Mouse (Mus musculus): Measurements from ENCODE around the gene Afmid. TPM values are rescaled to one million over a fixed set of nuclear protein-coding genes. Genes with fewer than 3 reads are reported as not detected.

The Afmid gene
- total and polyA plus RNA-seq, 3 experiments, result 2.5 to 11.8 (median 3.2) TPM

- Histone ChIP-seq H3K4me3 (no peak overlapping the region), H3K27ac (no peak overlapping the region), H3K27me3 (ENCODE audit: control insufficient read depth, insufficient read depth, low read length) (no peaks in the 10 kb centered on the region), H3K79me2 (replicated peaks; ENCODE audit: control insufficient read depth, insufficient read depth, low read length) (no peaks in the 10 kb centered on the region), H3K36me3 (ENCODE audit: control insufficient read depth, insufficient read depth, low read length) (no peaks in the 10 kb centered on the region), H3K9ac (ENCODE audit: low read depth, low read length) (no peak overlapping the region), H3K4me1 (ENCODE audit: control insufficient read depth, insufficient read depth, low read length) (no peaks in the 10 kb centered on the region; the same call in 1 of the 2 replicates)
- TF ChIP-seq CTCF (IDR thresholded peaks at IDR 0.05) (no peak), POLR2A (IDR thresholded peaks at IDR 0.05; ENCODE audit: insufficient read depth, low read depth, low read length) (no peak), EP300 (IDR thresholded peaks at IDR 0.05; ENCODE audit: insufficient read depth, low read depth, low read length) (no peak)
- intact Hi-C loops (cut with DNase I), result loop anchor here (1.0 kb wide), 1 partner anchor 33 kb away; no protein-coding TSS in a partner anchor
- 58% methylated on average over 23 of the region's 23 CpGs for WGBS
- DNase-seq, result peak in 1 of 2 experiments; percentile 27
Measured at GRCm38 (mm10) chr11:117790703-117791440, 34.9 kb upstream of the Afmid start.

- intact Hi-C loops (cut with DNase I), result no loop called here
- Histone ChIP-seq H3K9ac (ENCODE audit: low read depth, low read length) (no peak overlapping the region), H3K27ac (no peak overlapping the region), H3K4me1 (ENCODE audit: control insufficient read depth, insufficient read depth, low read length) (no peaks in the 10 kb centered on the region; the same call in 1 of the 2 replicates), H3K36me3 (ENCODE audit: control insufficient read depth, insufficient read depth, low read length) (no peaks in the 10 kb centered on the region), H3K4me3 (no peak overlapping the region), H3K27me3 (ENCODE audit: control insufficient read depth, insufficient read depth, low read length) (no peaks in the 10 kb centered on the region), H3K79me2 (replicated peaks; ENCODE audit: control insufficient read depth, insufficient read depth, low read length) (no peaks in the 10 kb centered on the region)
- DNase-seq, result no peak
- no peak for TF ChIP-seq CTCF (IDR thresholded peaks at IDR 0.05)
- no peak for TF ChIP-seq EP300 (IDR thresholded peaks at IDR 0.05; ENCODE audit: insufficient read depth, low read depth, low read length)
- TF ChIP-seq POLR2A (IDR thresholded peaks at IDR 0.05; ENCODE audit: insufficient read depth, low read depth, low read length), result no peak
- 92% methylated on average over 9 of the region's 9 CpGs for WGBS
Measured at GRCm38 (mm10) chr11:117791441-117791761, 34.3 kb upstream of the Afmid start.

GRCm38 (mm10) chr11:117792281-117792888 is 33.3 kb upstream of the Afmid start:
- DNase-seq, result peak in 1 of 2 experiments; percentile 67

GRCm38 (mm10) chr11:117794035-117794551 is 31.6 kb upstream of the Afmid start:
- no peak for DNase-seq
- H3K9ac ChIP-seq (ENCODE audit: low read depth, low read length), result no peak overlapping the region

More at GRCm38 (mm10) chr11:117792281-117792888, 33.3 kb upstream of the Afmid start:
- H3K4me3 ChIP-seq, result no peak overlapping the region
- intact Hi-C loops (cut with DNase I), result no loop called here
- no peaks in the 10 kb centered on the region for H3K79me2 ChIP-seq (replicated peaks; ENCODE audit: control insufficient read depth, insufficient read depth, low read length)
- H3K27ac ChIP-seq, result no peak overlapping the region
- H3K4me1 ChIP-seq (ENCODE audit: control insufficient read depth, insufficient read depth, low read length), result no peaks in the 10 kb centered on the region; the same call in 1 of the 2 replicates
- H3K9ac ChIP-seq (ENCODE audit: low read depth, low read length), result no peak overlapping the region
- no peaks in the 10 kb centered on the region for H3K36me3 ChIP-seq (ENCODE audit: control insufficient read depth, insufficient read depth, low read length)
- 55% methylated on average over 22 of the region's 22 CpGs for WGBS
- H3K27me3 ChIP-seq (ENCODE audit: control insufficient read depth, insufficient read depth, low read length), result no peaks in the 10 kb centered on the region
- TF ChIP-seq POLR2A (IDR thresholded peaks at IDR 0.05; ENCODE audit: insufficient read depth, low read depth, low read length), result no peak
- no peak for TF ChIP-seq CTCF (IDR thresholded peaks at IDR 0.05)
- no peak for TF ChIP-seq EP300 (IDR thresholded peaks at IDR 0.05; ENCODE audit: insufficient read depth, low read depth, low read length)

GRCm38 (mm10) chr11:117796954-117797353 is 28.8 kb upstream of the Afmid start:
- intact Hi-C loops (cut with DNase I), result no loop called here
- no peaks in the 10 kb centered on the region for H3K79me2 ChIP-seq (replicated peaks; ENCODE audit: control insufficient read depth, insufficient read depth, low read length)
- no peaks in the 10 kb centered on the region for H3K27me3 ChIP-seq (ENCODE audit: control insufficient read depth, insufficient read depth, low read length)
- H3K36me3 ChIP-seq (ENCODE audit: control insufficient read depth, insufficient read depth, low read length), result no peaks in the 10 kb centered on the region
- DNase-seq, result no peak
- TF ChIP-seq EP300 (IDR thresholded peaks at IDR 0.05; ENCODE audit: insufficient read depth, low read depth, low read length) (no peak), CTCF (IDR thresholded peaks at IDR 0.05) (no peak), POLR2A (IDR thresholded peaks at IDR 0.05; ENCODE audit: insufficient read depth, low read depth, low read length) (no peak)
- no peaks in the 10 kb centered on the region for H3K4me1 ChIP-seq (ENCODE audit: control insufficient read depth, insufficient read depth, low read length)
- H3K9ac ChIP-seq (ENCODE audit: low read depth, low read length), result no peak overlapping the region
- no peak overlapping the region for H3K27ac ChIP-seq
- 64% methylated on average over 5 of the region's 5 CpGs for WGBS
- H3K4me3 ChIP-seq, result no peak overlapping the region

More at GRCm38 (mm10) chr11:117794035-117794551, 31.6 kb upstream of the Afmid start:
- Histone ChIP-seq H3K79me2 (replicated peaks; ENCODE audit: control insufficient read depth, insufficient read depth, low read length) (no peaks in the 10 kb centered on the region), H3K27me3 (ENCODE audit: control insufficient read depth, insufficient read depth, low read length) (no peaks in the 10 kb centered on the region), H3K27ac (no peak overlapping the region), H3K4me3 (no peak overlapping the region), H3K4me1 (ENCODE audit: control insufficient read depth, insufficient read depth, low read length) (no peaks in the 10 kb centered on the region; the same call in 1 of the 2 replicates), H3K36me3 (ENCODE audit: control insufficient read depth, insufficient read depth, low read length) (no peaks in the 10 kb centered on the region)
- 77% methylated on average over 4 of the region's 4 CpGs for WGBS
- intact Hi-C loops (cut with DNase I), result no loop called here
- TF ChIP-seq CTCF (IDR thresholded peaks at IDR 0.05) (no peak), POLR2A (IDR thresholded peaks at IDR 0.05; ENCODE audit: insufficient read depth, low read depth, low read length) (no peak), EP300 (IDR thresholded peaks at IDR 0.05; ENCODE audit: insufficient read depth, low read depth, low read length) (no peak)

All from heart, adult 2 months (tissue).